Mouse (Mus musculus) thymus, postnatal 14 days (tissue): ENCODE measurements around the gene Mrpl52.

ENCODE experiments used
- DNase-seq: peaks from one replicate; pipeline ENCODE4 v3.0.0; 2021

Mrpl52 gene

DNA sequence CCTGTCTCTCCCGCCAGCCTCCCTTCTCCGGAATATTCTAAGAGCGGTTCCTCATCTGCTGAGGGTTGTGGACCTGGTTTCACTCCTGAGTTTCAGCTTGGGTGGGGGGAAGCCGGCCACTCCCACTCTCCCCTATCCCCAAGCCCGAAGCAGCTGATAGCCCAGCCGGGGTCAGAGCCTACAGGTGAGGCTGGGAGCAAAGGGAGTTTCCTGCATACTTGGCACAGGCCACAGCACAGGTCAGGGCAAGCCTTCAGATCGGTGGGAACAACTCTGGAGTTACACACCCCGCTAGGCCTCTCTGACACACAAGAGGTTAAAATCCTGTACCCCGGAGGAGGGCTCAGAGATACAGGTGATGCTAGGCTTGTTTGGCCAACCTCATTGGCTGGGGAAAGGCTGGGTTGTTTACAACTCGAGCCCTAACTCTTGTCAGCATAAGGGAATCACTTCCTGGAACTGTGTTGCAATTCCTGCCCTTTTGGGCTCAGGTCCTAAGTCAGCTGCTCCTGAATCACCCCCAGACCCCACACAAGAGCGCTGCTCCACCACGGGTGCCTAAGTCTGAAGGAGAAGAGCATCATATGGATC lies 7.3 kb downstream of the Mrpl52 start:
- no peak for DNase-seq

DNA sequence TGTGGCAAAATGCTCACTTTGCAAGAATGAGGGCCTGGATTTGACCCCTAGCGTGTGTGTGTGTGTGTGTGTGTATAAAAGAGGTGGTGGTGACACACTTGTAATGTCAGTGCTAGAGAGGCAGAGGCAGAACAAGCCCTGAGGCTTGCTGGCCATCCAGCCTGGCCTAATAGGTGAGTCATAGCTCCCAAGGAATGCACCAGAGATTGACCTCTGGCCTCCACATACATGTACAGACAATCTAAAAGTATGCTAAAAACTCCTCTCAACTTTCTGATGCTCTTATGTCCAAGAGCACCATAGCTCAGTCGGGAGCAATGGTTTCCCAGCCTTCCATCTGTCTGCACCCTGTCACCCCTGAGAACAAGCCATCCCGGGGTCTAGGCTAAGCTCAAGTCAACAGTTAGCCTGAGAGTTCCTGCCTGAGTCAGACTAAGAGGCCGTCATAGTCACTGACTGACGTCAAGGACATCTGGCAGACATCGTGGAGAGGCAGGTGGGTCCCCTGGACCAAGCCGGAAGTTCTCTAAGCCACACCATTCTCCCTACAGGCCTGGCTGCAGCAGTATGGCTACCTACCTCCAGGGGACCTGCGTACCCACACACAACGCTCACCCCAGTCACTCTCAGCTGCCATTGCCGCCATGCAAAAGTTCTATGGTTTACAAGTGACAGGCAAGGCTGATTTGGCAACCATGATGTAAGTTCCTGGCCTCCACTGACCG lies 8.6 kb downstream of the Mrpl52 start:
- DNase-seq = no peak

DNA sequence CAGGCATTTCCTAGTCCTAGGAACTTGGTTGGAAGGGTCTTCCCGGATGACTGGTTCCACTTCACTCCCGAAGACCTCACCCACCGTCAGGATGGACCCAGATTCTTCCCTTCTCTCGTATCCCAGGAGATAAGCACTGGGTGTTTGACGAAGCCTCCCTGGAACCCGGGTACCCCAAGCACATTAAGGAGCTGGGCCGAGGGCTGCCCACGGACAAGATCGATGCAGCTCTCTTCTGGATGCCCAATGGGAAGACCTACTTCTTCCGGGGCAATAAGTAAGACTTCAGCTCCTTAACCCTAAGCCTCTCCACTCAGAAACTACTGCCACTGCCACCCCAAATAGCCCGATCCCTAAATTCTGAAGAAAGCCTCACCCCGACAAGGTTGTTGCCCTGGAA lies 12.4 kb downstream of the Mrpl52 start:
- no peak for DNase-seq

DNA sequence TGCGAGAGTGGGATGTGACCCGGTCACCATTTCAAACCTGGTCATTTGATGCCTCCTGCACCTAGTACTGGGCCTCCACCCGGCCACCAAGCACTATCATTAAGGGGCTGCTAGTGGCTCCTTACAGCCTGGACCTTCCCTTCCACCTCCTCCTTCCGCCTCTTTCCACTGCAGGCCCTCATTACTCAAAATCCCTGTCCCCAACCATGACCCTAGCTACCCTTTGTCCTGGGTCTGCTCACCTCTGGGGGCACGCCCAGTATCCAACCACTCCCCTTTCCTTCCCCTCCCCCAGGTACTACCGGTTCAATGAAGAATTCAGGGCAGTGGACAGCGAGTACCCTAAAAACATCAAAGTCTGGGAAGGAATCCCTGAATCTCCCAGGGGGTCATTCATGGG lies 12.9 kb downstream of the Mrpl52 start:
- no peak for DNase-seq

DNA sequence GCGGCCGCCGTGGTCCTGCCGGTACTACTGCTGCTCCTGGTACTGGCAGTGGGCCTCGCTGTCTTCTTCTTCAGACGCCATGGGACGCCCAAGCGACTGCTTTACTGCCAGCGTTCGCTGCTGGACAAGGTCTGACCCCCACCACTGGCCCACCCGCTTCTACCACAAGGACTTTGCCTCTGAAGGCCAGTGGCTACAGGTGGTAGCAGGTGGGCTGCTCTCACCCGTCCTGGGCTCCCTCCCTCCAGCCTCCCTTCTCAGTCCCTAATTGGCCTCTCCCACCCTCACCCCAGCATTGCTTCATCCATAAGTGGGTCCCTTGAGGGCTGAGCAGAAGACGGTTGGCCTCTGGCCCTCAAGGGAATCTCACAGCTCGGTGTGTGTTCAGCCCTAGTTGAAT lies 13.8 kb downstream of the Mrpl52 start:
- no peak for DNase-seq

DNA sequence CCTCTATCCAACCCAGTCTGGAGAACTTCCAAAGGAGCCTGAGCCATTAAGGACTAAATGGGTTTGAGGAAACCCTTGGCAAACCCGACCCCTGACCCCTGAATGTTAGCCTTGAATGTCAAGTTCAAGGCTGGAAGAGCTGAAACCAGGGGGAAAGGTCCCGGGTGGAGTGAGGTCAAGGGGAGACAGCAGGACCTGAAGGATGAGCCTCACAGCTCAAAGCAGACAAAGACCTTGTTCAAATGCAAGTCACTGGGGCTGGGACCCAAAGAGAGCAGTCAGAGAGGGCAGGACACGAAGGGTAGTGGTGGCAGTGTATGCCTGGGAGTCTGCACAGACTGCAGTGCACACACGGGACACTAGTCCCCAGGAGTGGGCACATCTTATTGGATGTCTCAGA lies 14.7 kb downstream of the Mrpl52 start:
- DNase-seq = no peak

DNA sequence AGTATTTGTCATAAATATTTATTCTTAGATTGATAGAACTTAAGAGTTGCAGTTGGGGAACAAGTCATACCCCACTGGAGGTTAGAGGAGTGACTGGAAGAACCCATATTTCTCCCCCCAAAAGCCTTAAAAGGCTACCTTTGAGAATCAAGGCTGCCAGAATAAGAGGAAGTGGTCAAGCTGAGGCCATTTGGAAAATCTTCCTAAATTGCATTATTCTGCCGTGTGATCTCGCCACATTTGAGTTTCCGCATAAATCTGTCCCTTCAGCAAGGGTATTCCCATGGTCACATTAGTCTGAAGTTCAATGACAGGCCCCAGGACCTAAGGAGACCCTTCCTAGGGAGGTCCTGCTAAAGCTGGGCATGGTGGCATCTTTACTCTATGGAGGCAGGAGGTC lies 15.8 kb downstream of the Mrpl52 start:
- no peak for DNase-seq

DNA sequence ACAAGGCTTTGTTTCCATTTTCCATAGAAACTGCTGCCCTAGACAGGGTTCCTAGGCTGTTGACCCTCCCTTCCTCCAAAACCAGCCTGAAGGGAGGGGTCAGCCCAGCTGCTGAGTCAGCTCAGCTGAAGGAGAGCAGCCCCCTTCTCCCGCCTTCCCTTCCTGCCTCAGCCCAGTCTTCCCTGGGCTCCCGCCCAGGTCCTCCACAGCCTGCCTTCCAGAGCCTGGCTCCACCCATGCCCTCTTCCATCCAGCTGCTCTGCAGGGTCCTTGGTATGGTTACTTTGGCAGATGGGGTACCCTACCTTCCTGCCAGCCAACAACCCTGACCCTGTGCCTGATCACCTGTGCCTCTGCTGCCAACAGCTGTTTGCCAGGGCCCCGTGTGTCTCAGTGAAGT lies 16.5 kb downstream of the Mrpl52 start:
- DNase-seq = no peak

DNA sequence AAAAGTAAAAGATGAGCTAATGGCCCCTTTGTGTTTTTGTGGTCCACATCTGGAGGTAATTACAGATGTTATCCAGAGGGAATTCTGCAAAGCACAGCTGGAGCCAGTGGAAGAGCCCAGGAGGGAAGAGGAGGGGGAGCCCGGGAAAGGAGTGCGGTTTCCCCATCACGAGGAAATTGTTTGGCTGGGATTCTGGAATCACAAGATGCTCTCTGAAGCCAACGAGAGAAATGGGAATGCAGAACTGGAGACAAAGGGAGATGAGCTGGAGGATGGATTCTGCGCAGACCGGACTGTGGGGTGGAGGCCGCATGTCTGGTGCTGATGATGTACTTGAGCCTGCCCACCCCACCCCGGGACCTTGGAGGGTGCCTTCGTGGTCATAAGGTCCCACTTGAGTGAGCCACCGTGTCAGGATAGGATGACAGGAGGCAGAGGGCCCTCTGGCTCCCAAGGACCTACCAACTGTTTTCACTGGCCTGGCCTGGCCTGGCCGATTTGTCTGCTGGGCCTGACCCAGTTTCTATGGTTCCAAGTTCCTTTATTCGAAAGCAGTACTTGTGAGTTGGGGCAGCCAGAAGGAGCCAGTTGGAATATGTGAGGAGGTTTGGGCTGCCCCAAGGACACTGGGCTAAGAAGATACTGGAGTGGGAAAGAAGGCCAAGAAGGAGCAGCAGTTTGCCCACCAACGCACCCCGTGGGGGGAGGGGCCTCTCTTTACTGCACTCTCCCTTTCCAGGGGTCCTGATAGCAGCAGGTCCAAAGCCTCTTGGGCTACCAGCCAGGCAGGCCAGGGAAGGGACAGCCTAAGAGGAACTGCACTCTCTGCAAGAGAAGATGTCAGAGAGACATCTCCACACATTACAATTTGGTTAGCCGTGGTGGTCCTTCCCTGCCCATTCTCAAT lies 17.3 kb downstream of the Mrpl52 start:
- DNase-seq = no peak

DNA sequence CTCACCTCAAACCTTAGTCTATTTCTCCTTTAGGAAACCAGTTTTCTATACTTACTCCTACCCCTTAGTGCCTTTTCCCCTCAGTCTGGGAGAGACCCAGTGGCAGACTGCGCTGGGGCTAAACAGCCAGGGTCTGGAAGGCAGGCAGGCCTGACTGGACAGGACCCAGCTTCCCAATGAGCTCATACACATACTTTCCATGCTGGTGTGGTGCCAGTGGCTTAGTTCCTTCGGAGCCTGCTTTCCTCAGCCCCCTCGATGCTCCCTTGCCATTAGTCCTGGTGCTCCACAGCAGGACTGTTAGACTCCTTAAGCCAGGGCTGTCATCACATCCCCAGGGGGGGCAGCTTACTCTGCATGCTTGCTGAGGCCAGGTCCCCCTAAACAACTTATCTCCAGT lies 18.8 kb downstream of the Mrpl52 start:
- DNase-seq = no peak

DNA sequence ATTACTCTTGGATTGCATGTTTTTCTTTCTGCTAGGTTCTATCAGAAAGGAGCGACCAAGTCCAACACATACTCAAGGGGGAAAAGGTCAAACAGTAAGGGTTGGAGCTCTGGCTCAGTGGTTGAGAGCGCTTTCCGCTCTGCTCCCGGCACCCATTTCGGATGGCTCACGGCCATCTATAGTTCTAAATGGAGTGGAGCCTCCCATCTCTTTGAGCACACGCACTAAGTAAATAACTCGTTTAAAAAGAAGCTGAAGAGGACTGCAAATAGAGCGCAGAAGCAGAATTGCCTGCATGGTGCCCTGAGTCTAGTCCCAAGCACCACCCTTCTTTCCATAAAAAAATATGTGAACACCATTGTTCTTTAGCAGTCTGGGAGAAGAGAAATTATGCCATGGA lies 26.9 kb downstream of the Mrpl52 start:
- no peak for DNase-seq

DNA sequence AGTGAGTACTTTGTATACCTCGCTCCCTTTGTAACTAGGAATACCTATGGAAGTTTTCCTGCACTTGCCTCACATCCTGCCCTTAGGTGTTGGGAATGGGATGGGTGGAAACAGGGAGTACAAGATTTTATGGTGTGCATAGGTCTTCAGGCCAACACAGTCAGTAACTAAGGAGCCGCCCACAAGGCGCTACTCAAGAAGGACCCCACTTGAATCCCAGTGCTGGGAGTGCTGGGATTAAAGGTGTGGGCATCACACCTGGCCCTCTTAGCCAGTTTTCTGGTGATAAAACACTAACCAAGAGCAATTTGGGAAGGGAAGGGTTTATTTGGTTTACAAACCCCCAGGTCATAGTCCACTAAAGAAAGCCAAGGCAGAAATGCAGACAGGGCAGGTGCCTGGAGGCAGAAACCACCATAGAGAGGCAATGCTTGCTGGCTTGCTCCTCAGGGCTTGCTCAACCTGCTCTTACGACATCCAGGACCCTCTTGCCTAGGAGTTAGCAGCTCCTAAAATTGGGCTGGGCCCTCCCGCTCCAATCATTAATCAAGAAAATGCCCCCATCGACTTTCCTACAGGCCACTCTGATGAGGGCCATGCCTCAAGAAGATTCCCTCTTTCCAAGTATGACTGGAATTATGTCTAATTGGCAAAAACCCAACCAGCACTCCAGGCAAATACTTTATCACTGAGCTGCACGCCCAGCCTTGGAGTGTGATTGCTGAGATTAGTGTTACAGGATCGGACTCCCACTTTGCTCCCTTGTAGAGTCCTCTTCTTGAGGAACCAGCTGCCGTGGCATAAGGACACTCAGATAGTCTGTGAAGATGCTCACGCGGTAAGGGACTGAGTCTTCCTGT lies 28.2 kb downstream of the Mrpl52 start:
- DNase-seq = no peak

DNA sequence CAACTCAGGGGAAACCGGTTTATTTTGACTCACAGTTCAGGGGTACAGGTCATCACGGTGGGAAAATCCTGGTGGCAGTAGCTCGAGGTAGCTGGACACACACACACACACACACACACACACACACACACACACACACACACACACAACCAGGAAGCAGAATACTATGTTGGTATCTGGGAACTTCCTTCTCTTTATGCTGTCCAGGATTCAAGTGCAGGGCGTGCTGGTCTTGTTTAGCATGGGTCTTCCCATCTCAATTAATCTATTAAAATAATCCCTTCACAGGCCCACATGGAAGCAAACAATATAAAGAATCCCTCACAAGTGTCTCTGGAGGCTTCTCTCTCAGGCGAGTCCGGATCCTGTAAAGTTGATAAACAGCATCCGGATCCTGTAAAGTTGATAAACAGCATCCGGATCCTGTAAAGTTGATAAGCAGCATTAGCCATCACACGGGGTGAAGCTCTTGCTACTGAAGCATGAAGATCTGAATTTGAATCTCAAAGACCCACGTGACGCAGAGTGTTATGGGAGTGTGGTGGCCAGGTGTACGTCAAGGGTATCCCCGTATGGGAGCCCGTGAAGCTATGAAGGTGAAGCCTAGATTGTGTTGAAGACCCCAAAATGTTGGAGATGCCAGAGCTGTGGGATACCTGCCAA lies 31.3 kb downstream of the Mrpl52 start:
- DNase-seq = no peak

DNA sequence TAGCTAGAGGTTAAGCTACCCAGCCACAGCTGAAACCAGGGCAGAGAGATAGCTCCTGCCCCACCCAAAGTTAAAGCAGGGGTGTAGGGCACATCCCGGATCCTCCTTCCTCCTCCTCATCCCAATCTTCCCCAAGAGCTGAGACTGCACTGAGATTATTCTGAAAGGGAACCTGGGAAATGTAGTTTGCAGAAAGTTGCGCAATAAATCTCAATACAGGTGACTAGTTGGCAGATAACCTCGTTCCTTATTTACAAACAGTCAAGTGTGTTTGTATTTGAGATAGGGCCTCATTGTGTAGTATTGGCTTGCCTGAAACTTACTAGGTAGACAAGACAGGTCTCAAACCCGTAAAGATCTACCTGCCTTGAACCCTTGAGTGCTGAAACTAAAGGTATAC lies 35.4 kb downstream of the Mrpl52 start:
- no peak for DNase-seq

DNA sequence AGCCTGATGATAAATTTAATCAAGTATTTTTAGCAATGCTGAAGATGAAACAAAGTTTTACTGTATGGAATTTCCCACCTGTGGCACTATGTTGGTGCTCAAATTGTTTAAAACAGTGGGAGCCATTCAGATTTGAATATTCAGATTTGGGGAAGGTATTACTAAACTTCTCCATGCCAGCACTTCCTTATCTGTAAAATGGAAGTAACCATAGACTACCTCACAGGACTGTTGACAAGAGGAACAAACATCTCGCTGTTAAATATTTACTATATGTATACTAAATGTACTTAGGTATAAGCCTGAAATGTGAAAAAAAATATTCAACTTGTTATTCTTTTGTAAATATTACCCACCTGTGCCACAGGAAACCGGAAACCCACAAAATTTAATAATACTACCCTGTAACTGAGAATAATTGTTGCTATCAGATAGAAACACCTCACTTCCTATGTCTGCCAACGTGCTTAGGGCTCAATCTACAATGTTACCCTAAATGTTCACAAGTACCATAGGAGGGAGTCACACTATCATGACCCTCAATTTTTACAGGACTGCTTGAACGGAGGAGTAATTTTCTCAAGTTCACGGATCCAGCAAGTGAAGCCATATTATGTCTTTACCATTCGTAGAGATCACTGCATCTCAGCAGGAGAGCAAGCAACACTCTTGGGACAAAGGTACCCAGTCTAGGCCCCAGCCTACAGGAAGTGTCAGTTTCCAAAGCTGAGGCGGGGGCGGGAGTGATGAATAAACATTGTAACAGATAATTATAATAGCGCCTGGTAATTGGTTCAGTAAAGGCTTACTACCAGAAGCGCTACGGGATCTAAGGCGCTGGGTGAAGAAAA lies 36.6 kb downstream of the Mrpl52 start:
- no peak for DNase-seq

DNA sequence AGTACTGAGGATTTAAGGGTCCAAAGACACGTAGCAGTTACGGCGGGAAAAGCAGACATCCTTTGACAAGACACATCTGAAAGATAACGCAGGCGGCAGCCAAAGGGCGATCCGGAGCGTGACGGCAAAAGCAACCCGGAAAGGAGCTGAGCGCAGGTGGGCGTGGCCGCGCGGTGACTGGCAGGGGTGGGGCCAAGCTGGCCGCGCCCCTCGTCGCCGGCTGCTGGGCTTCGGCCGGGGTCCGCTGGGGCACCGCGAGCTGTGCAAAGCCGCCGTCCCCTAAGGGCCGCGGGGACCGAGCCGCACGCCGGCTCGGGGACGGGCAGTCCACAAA lies 37.2 kb downstream of the Mrpl52 start, which contains the start of gene Lrp10:
TSS of gene Lrp10 (plus strand) at position 179 of the 334 bp plus-strand sequence.
- DNase-seq = peak; percentile 95

DNA sequence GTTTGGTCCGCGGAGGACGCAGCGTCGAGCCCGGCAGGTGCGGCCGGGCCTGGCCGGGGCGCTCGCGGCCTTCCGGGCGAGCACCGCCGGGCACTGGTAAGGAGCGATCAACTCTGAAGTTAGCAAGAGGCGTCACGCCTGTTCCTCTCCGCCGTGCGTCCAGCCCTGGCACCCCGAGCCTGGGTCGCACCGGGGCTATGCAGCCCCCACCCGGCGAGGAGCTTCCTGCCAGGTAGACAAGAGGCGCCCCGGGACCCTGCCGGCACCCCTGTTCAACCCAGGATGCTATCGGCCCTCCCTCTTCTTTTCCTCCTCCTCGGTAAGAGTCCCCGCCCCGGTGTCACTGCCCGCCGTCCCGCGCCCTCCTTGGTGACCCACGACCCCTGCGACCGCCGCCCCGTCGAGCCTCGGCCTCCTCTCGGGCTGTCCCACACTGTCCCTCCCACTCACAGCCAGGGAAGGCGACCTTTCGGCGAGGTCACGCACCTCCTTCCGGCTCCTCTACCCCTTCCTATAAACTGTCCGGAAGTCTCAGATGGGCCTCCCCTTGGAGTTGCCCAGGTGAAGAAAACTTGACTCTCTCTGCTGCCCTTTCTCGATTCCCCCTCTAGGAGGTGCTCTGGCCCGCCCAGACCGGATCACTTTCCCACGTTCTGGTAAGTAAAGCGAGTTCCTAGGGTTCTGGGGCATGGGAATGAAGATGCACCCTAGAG lies 37.7 kb downstream of the Mrpl52 start:
- peak; percentile 85 for DNase-seq

DNA sequence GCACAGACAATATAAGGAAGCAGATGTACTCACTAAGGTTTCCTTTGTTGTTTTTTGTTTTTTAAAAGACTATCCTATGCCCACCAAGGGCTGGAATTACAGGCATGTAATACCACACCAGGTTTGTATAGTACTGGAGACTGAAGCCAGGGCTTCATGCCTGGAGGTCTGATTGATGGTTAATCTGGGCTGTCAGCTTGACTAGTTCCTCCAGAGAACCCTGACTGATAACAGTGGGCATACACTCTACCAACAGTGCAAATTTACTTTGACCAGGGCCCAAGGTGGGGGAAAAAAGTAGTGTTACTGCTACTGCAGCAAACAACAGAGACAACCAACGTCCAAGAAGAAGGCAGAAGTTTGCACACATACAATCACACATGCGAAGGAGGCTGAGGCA lies 44.8 kb downstream of the Mrpl52 start:
- no peak for DNase-seq

DNA sequence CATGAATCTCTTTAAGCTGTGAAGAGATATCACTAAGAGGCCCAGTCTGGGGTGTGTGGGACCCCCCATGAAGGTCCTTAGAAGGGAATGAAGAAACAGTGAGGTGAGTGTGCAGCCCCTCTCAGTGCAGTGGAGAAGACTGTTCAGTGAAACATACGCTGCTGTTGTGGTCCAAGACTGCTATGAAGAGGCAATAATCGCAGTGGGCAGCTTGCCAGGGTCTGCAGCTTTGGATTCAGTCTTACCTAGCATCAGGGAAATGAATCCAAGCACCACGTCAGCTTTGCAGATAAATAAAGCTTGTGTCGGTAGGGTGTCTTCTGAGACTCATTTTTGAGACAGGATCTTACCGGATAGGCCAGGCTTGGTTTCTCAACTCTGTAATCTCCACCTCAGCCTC lies 46.0 kb downstream of the Mrpl52 start:
- no peak for DNase-seq

DNA sequence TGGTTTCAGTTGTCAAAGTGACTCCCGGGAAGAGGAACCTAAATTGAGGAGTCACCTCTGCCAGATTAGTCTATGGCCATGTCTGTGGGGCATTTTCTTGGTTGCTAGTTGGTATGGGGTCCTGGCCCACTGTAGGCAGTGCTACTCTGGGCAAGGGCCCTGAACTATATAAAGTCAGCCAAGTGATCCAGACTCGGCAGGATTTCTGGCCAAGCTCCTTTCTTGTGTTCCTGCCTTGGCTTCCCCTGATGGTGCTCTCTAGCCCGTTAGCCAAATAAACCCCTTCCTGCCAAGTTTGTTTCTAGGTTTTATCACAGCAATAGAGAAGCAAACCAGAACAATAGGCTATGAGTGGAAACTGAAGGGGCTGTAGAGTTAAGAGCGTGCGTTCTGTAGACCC lies 48.0 kb downstream of the Mrpl52 start:
- no peak for DNase-seq
